9 mouse cellular contexts compared by ENCODE assay signal in genomic region chr6:145120787-145121589, GRCm38 (mm10). TPM values are rescaled to one million over a fixed set of nuclear protein-coding genes. Genes with fewer than 3 reads are reported as not detected.
A peak's percentile ranks its signal among the peaks of the same experiment; 100 is the strongest.
DNase-seq lines count a peak whose midpoint lies in the region; ATAC-seq lines count a peak whose summit lies in the region.
"Had no signal": no experiment of that assay in that cellular context is flagged by ENCODE, and none has a peak within 500 bp of the region (broad histone marks: within the 10 kb centered on the region; RNA-seq: fewer than 3 reads in every experiment).

No protein-coding gene starts in this region.

- peak; percentile 88 for DNase-seq in midbrain, embryonic 11.5 days (ENCODE audit: low spot score, missing footprints)
- DNase-seq in adrenal gland, postnatal 10 days: peak; percentile 23
- no peak for DNase-seq in gastrocnemius, postnatal 25 days
- DNase-seq in right cerebral cortex, postnatal 4 days: no peak
- no peak for DNase-seq in embryo, embryonic 11 days

- H3K9ac ChIP-seq in midbrain, embryonic 11.5 days (ENCODE audit: low read length): no peak overlapping the region
- H3K9ac ChIP-seq in midbrain, embryonic 15.5 days: no peak overlapping the region
- H3K9ac ChIP-seq in heart, embryonic 16.5 days (ENCODE audit: low read length): peak overlapping the region; percentile 42
- H3K9ac ChIP-seq: neural tube, embryonic 12.5 days had no signal

- H3K36me3 ChIP-seq in midbrain, embryonic 11.5 days (ENCODE audit: control insufficient read depth, insufficient read depth, low read length): no peaks in the 10 kb centered on the region
- no peaks in the 10 kb centered on the region for H3K36me3 ChIP-seq in midbrain, embryonic 15.5 days (replicated peaks)
- no peaks in the 10 kb centered on the region for H3K36me3 ChIP-seq in heart, embryonic 16.5 days (ENCODE audit: control insufficient read depth, insufficient read depth)
- H3K36me3 ChIP-seq: neural tube, embryonic 12.5 days had no signal

- no peaks in the 10 kb centered on the region for H3K9me3 ChIP-seq in midbrain, embryonic 11.5 days (ENCODE audit: control insufficient read depth, low read length)
- no peaks in the 10 kb centered on the region for H3K9me3 ChIP-seq in midbrain, embryonic 15.5 days
- H3K9me3 ChIP-seq in heart, embryonic 16.5 days (replicated peaks; ENCODE audit: control insufficient read depth, low read length): no peaks in the 10 kb centered on the region
- H3K9me3 ChIP-seq: neural tube, embryonic 12.5 days had no signal

- no peaks in the 10 kb centered on the region for H3K27me3 ChIP-seq in midbrain, embryonic 11.5 days (ENCODE audit: control insufficient read depth, insufficient read depth, low read length)
- H3K27me3 ChIP-seq in midbrain, embryonic 15.5 days (replicated peaks): no peaks in the 10 kb centered on the region
- H3K27me3 ChIP-seq in heart, embryonic 16.5 days (ENCODE audit: control insufficient read depth, insufficient read depth, low read length): no peaks in the 10 kb centered on the region

- no peak overlapping the region for H3K4me2 ChIP-seq in midbrain, embryonic 11.5 days
- H3K4me2 ChIP-seq in midbrain, embryonic 15.5 days: no peak overlapping the region
- peak overlapping the region; percentile 53 for H3K4me2 ChIP-seq in heart, embryonic 16.5 days (ENCODE audit: low read depth, low read length)
- H3K4me2 ChIP-seq: neural tube, embryonic 12.5 days had no signal

- WGBS in midbrain, embryonic 11.5 days: 51% methylated on average over 18 of the region's 18 CpGs
- 57% methylated on average over 18 of the region's 18 CpGs for WGBS in midbrain, embryonic 15.5 days
- 20% methylated on average over 18 of the region's 18 CpGs for WGBS in heart, embryonic 16.5 days

- ATAC-seq in midbrain, embryonic 11.5 days (ENCODE audit: low FRiP score): no peak
- no peak for ATAC-seq in midbrain, embryonic 15.5 days (replicated peaks)
- ATAC-seq in heart, embryonic 16.5 days (replicated peaks; ENCODE audit: extremely low read depth, insufficient read depth, low FRiP score): peak; percentile 25; the same call in 1 of the 2 replicates
- ATAC-seq in megakaryocyte-erythroid progenitor cell, adult 5-6 weeks (replicated peaks; ENCODE audit: low FRiP score, low TSS enrichment, poor library complexity, severe bottlenecking): peak; percentile 7

- peaks cover 13% of the 10 kb centered on the region for H3K4me1 ChIP-seq in midbrain, embryonic 11.5 days (ENCODE audit: control insufficient read depth, insufficient read depth, low read length)
- H3K4me1 ChIP-seq in midbrain, embryonic 15.5 days: peaks cover 7% of the 10 kb centered on the region
- peaks cover 43% of the 10 kb centered on the region for H3K4me1 ChIP-seq in heart, embryonic 16.5 days (ENCODE audit: control insufficient read depth, insufficient read depth, low read length)

- H3K27ac ChIP-seq in midbrain, embryonic 11.5 days (ENCODE audit: low read depth, low read length): no peak overlapping the region
- H3K27ac ChIP-seq in midbrain, embryonic 15.5 days: no peak overlapping the region
- peak overlapping the region; percentile 67 for H3K27ac ChIP-seq in heart, embryonic 16.5 days (ENCODE audit: low read length)
- H3K27ac ChIP-seq: neural tube, embryonic 12.5 days had no signal

- no peak overlapping the region for H3K4me3 ChIP-seq in midbrain, embryonic 11.5 days (ENCODE audit: low read depth, low read length)
- no peak overlapping the region for H3K4me3 ChIP-seq in midbrain, embryonic 15.5 days
- H3K4me3 ChIP-seq in heart, embryonic 16.5 days (ENCODE audit: low read length): peak overlapping the region; percentile 15
- H3K4me3 ChIP-seq: neural tube, embryonic 12.5 days had no signal

RNA-seq across cellular contexts. Expression of gene Lrmp, which starts 5.5 kb away (rescaled TPM):
- polyA plus RNA-seq in midbrain, embryonic 11.5 days (2014; fragmentation: Nextera tagmentation; extraction: Ambion mirVana): 1.4 and 1.9 TPM in 2 replicates
- polyA plus RNA-seq in midbrain, embryonic 15.5 days (2015; fragmentation: Nextera tagmentation; extraction: Ambion mirVana): 0.62 and 0.98 TPM in 2 replicates
- total RNA-seq in adrenal gland, postnatal 10 days (2021): 1 to 10 TPM; 5.8 to 7.4 TPM
- polyA plus RNA-seq in heart, embryonic 16.5 days (2015; fragmentation: Nextera tagmentation; extraction: Ambion mirVana): 8.5 and 26.3 TPM in 2 replicates
- 45.0 and 67.3 TPM in 2 replicates for total RNA-seq in megakaryocyte-erythroid progenitor cell, adult 5-6 weeks (2014; fragmentation: Nextera tagmentation)
- 45.7 and 47.6 TPM in 2 replicates for total RNA-seq in megakaryocyte-erythroid progenitor cell, adult 5-6 weeks (2017)
- 1 to 10 TPM; 1.0 to 1.2 TPM for total RNA-seq in gastrocnemius, postnatal 25 days (2021)

RNA-seq across cellular contexts. Expression of gene Bcat1, which starts 45.0 kb away (rescaled TPM):
- polyA plus RNA-seq in midbrain, embryonic 11.5 days (2014; fragmentation: Nextera tagmentation; extraction: Ambion mirVana): 140 and 150 TPM in 2 replicates
- polyA plus RNA-seq in midbrain, embryonic 15.5 days (2015; fragmentation: Nextera tagmentation; extraction: Ambion mirVana): 104 and 107 TPM in 2 replicates
- total RNA-seq in adrenal gland, postnatal 10 days (2021): 1 to 10 TPM; 7.5 to 7.6 TPM
- 3.6 and 6.9 TPM in 2 replicates for polyA plus RNA-seq in heart, embryonic 16.5 days (2015; fragmentation: Nextera tagmentation; extraction: Ambion mirVana)
- total RNA-seq in megakaryocyte-erythroid progenitor cell, adult 5-6 weeks (2014; fragmentation: Nextera tagmentation): 2.7 TPM in 1 of 2 replicates, not detected in the other
- total RNA-seq in megakaryocyte-erythroid progenitor cell, adult 5-6 weeks (2017): 0.47 TPM in 1 of 2 replicates, not detected in the other
- total RNA-seq in gastrocnemius, postnatal 25 days (2021): 1 to 10 TPM; 3.4 to 3.7 TPM

Comparison
In these comparisons a context has a peak if more than half of its experiments do, and no peak if none do; other contexts are left out.
1. ATAC-seq: peak in heart, embryonic 16.5 days (single experiment) and megakaryocyte-erythroid progenitor cell, adult 5-6 weeks (single experiment); none in midbrain, embryonic 11.5 days (single experiment) and midbrain, embryonic 15.5 days (single experiment).
2. DNase-seq: peak in midbrain, embryonic 11.5 days (single experiment) and adrenal gland, postnatal 10 days (single experiment); none in gastrocnemius, postnatal 25 days (single experiment), right cerebral cortex, postnatal 4 days (single experiment) and embryo, embryonic 11 days (single experiment).
3. RNA of gene Lrmp, which starts 5.5 kb away (total RNA-seq): 45.0 to 67.3 TPM in megakaryocyte-erythroid progenitor cell, adult 5-6 weeks; 5.8 to 7.4 TPM in adrenal gland, postnatal 10 days and 1.0 to 1.2 TPM in gastrocnemius, postnatal 25 days; every median in the first group is over 4 times any median in the second.